Mouse (Mus musculus) heart, embryonic 10.5 days (tissue): ENCODE results near the gene Cfap299. TPM values are rescaled to one million over a fixed set of nuclear protein-coding genes. Genes with fewer than 3 reads are reported as not detected.
"Not testable (repeated sequence)": the region's sequence is repeated elsewhere in the genome, so short reads cannot be mapped to it uniquely, and the experiment has no call there.

ENCODE experiments used
- DNase-seq: peaks from one replicate; pipeline ENCODE4 v3.0.0-alpha.2; 2017; ENCODE audit warnings: low spot score
- H3K27ac ChIP-seq: fragments of 300-500 bp; sonication (generic); 2 replicates; pipeline ENCODE4 v1.5.1; 2016; ENCODE audit warnings: mild to moderate bottlenecking
- H3K27me3 ChIP-seq: fragments of 300-500 bp; sonication (generic); 2 replicates; pipeline ENCODE4 v1.6.1; 2016; ENCODE audit warnings: mild to moderate bottlenecking; ENCODE audit not compliant: poor library complexity, insufficient read depth, severe bottlenecking
- H3K36me3 ChIP-seq: fragments of 300-500 bp; sonication (generic); 2 replicates; pipeline ENCODE4 v1.6.1; 2016; ENCODE audit warnings: mild to moderate bottlenecking, moderate library complexity
- H3K4me1 ChIP-seq: fragments of 300-500 bp; sonication (generic); 2 replicates; pipeline ENCODE4 v1.6.1; 2016; ENCODE audit warnings: mild to moderate bottlenecking
- H3K4me3 ChIP-seq: fragments of 300-500 bp; sonication (generic); 2 replicates; pipeline ENCODE4 v1.5.1; 2016; ENCODE audit warnings: mild to moderate bottlenecking, moderate library complexity
- H3K9me3 ChIP-seq: fragments of 300-500 bp; sonication (generic); 2 replicates; pipeline ENCODE4 v1.6.1; 2016; ENCODE audit warnings: mild to moderate bottlenecking, moderate library complexity
- WGBS: fragments of 180-500 bp; shearing (Covaris S2); methylation state at CpG from one replicate; pipeline ENCODE4 v1.1.7; 2016; 5-methylcytosine and 5-hydroxymethylcytosine counted together
- polyA plus RNA-seq: library from polyadenylated mRNA; unstranded; fragments of >200 nt; fragmentation: Nextera tagmentation; extraction: Ambion mirVana; gene quantifications from 2 replicates; pipeline ENCODE4 v1.2.1, GENCODE M21; 2016

Gene Cfap299
- polyA plus RNA-seq: 0.46 and 0.68 TPM in 2 replicates

GRCm38 (mm10) chr5:98328848-98329624, at the start of gene Cfap299:
Gene Cfap299 (plus strand): TSS chr5:98329304.
- H3K9me3 ChIP-seq: no peaks in the 10 kb centered on the region
- H3K4me1 ChIP-seq: peaks cover 3% of the 10 kb centered on the region; the same call in 1 of the 2 replicates
- peak; percentile 87 for DNase-seq
- H3K27me3 ChIP-seq: no peaks in the 10 kb centered on the region; the same call in 1 of the 2 replicates
- no peak within 1 kb of the TSS for H3K27ac ChIP-seq
- 2% methylated on average over 46 of the region's 46 CpGs for WGBS
- no peaks in the 10 kb centered on the region for H3K36me3 ChIP-seq
- H3K4me3 ChIP-seq: peak within 1 kb of the TSS; percentile 74

- Histone ChIP-seq H3K4me1 (no peaks in the 10 kb centered on the region), H3K36me3 (no peaks in the 10 kb centered on the region), H3K4me3 (no peak overlapping the region), H3K9me3 (no peaks in the 10 kb centered on the region), H3K27ac (no peak overlapping the region), H3K27me3 (peaks cover 15% of the 10 kb centered on the region; the same call in 1 of the 2 replicates)
- 58% methylated on average over 9 of the region's 9 CpGs for WGBS
- no peak for DNase-seq
Measured at GRCm38 (mm10) chr5:98281993-98282392, 47.1 kb upstream of the Cfap299 start.

- Histone ChIP-seq H3K27ac (no peak overlapping the region), H3K36me3 (no peaks in the 10 kb centered on the region), H3K4me3 (peak overlapping the region; percentile 34), H3K4me1 (no peaks in the 10 kb centered on the region), H3K27me3 (peaks cover 15% of the 10 kb centered on the region; the same call in 1 of the 2 replicates), H3K9me3 (no peaks in the 10 kb centered on the region)
- whole genome bisulfite sequencing: 19% methylated on average over 17 of the region's 17 CpGs
- DNase-seq: no peak
Measured at GRCm38 (mm10) chr5:98283696-98284478, 45.2 kb upstream of the Cfap299 start.

- 85% methylated on average over 8 of the region's 8 CpGs for WGBS
Measured at GRCm38 (mm10) chr5:98290642-98291041, 38.5 kb upstream of the Cfap299 start.

GRCm38 (mm10) chr5:98292388-98293048, 36.6 kb upstream of the Cfap299 start:
- H3K27ac ChIP-seq: no peak overlapping the region
- H3K4me3 ChIP-seq: peak overlapping the region; percentile 52
- H3K9me3 ChIP-seq: no peaks in the 10 kb centered on the region
- H3K4me1 ChIP-seq: peaks cover 10% of the 10 kb centered on the region; the same call in 1 of the 2 replicates
- 2% methylated on average over 19 of the region's 19 CpGs for WGBS
- DNase-seq: no peak
- no peaks in the 10 kb centered on the region for H3K36me3 ChIP-seq
- peaks cover 35% of the 10 kb centered on the region for H3K27me3 ChIP-seq

More at GRCm38 (mm10) chr5:98290642-98291041, 38.5 kb upstream of the Cfap299 start:
- H3K36me3 ChIP-seq: no peaks in the 10 kb centered on the region
- no peak for DNase-seq
- no peaks in the 10 kb centered on the region for H3K9me3 ChIP-seq
- H3K4me1 ChIP-seq: peaks cover 10% of the 10 kb centered on the region; the same call in 1 of the 2 replicates
- no peak overlapping the region for H3K4me3 ChIP-seq
- H3K27me3 ChIP-seq: peaks cover 35% of the 10 kb centered on the region
- no peak overlapping the region for H3K27ac ChIP-seq

- Histone ChIP-seq H3K4me3 (peak overlapping the region; percentile 52), H3K36me3 (no peaks in the 10 kb centered on the region), H3K4me1 (peaks cover 10% of the 10 kb centered on the region; the same call in 1 of the 2 replicates), H3K27me3 (peaks cover 35% of the 10 kb centered on the region), H3K9me3 (no peaks in the 10 kb centered on the region), H3K27ac (no peak overlapping the region)
- under 1% methylated on average over 12 of the region's 12 CpGs for WGBS
- no peak for DNase-seq
Measured at GRCm38 (mm10) chr5:98293049-98293715, 35.9 kb upstream of the Cfap299 start.

- no peak for DNase-seq
- no peaks in the 10 kb centered on the region for H3K4me1 ChIP-seq
- H3K4me3 ChIP-seq: no peak overlapping the region
- no peak overlapping the region for H3K27ac ChIP-seq
- 81% methylated on average over 4 of the region's 4 CpGs for WGBS
- H3K36me3 ChIP-seq: no peaks in the 10 kb centered on the region
- H3K9me3 ChIP-seq: no peaks in the 10 kb centered on the region
- 0 out of 2 replicates have a peak, but pooled peaks cover 2% of the 10 kb centered on the region for H3K27me3 ChIP-seq
Measured at GRCm38 (mm10) chr5:98300079-98300478, 29.0 kb upstream of the Cfap299 start.

GRCm38 (mm10) chr5:98305673-98306072, 23.4 kb upstream of the Cfap299 start:
- 79% methylated on average over 4 of the region's 4 CpGs for WGBS
- Histone ChIP-seq H3K4me3 (no peak overlapping the region), H3K27ac (no peak overlapping the region), H3K27me3 (no peaks in the 10 kb centered on the region), H3K9me3 (no peaks in the 10 kb centered on the region), H3K4me1 (no peaks in the 10 kb centered on the region), H3K36me3 (no peaks in the 10 kb centered on the region)
- DNase-seq: no peak

- H3K27ac ChIP-seq: no peak overlapping the region
- H3K9me3 ChIP-seq: no peaks in the 10 kb centered on the region
- no peak for DNase-seq
- no peaks in the 10 kb centered on the region for H3K36me3 ChIP-seq
- no peak overlapping the region for H3K4me3 ChIP-seq
- no peaks in the 10 kb centered on the region for H3K27me3 ChIP-seq
- WGBS: 69% methylated on average over 9 of the region's 9 CpGs
- H3K4me1 ChIP-seq: no peaks in the 10 kb centered on the region
Measured at GRCm38 (mm10) chr5:98306528-98306927, 22.6 kb upstream of the Cfap299 start.

- Histone ChIP-seq H3K27me3 (no peaks in the 10 kb centered on the region; the same call in 1 of the 2 replicates), H3K27ac (no peak overlapping the region), H3K9me3 (no peaks in the 10 kb centered on the region), H3K4me3 (no peak overlapping the region), H3K36me3 (no peaks in the 10 kb centered on the region), H3K4me1 (peaks cover 3% of the 10 kb centered on the region; the same call in 1 of the 2 replicates)
- no peak for DNase-seq
- 79% methylated on average over 2 of the region's 2 CpGs for WGBS
Measured at GRCm38 (mm10) chr5:98326625-98327024, 2.5 kb upstream of the Cfap299 start.

GRCm38 (mm10) chr5:98343751-98344150, 14.6 kb downstream of the Cfap299 start:
- WGBS: 88% methylated on average over 16 of the region's 16 CpGs
- H3K27ac ChIP-seq, DNase-seq, H3K27me3 ChIP-seq, H3K4me1 ChIP-seq, H3K4me3 ChIP-seq, H3K9me3 ChIP-seq, H3K36me3 ChIP-seq: not testable (repeated sequence)

- no peak overlapping the region for H3K4me3 ChIP-seq
- no peak overlapping the region for H3K27ac ChIP-seq
- no peaks in the 10 kb centered on the region for H3K36me3 ChIP-seq
- no peaks in the 10 kb centered on the region for H3K4me1 ChIP-seq
- no peaks in the 10 kb centered on the region for H3K9me3 ChIP-seq
- DNase-seq: no peak
- no peaks in the 10 kb centered on the region for H3K27me3 ChIP-seq
- WGBS: 66% methylated on average over 2 of the region's 2 CpGs
Measured at GRCm38 (mm10) chr5:98344581-98344980, 15.5 kb downstream of the Cfap299 start.
